Mouse (Mus musculus) liver, embryonic 14.5 days (tissue): Measurements from ENCODE around the gene Tas2r126.

ENCODE experiments used
- CTCF ChIP-seq: IDR thresholded peaks from 2 replicates; pipeline ENCODE4 v1.5.1; 2016; ENCODE audit warnings: antibody characterized with exemption, low read depth, control low read depth
- EP300 ChIP-seq: IDR thresholded peaks from 2 replicates; pipeline ENCODE4 v1.6.1; 2016; ENCODE audit warnings: antibody characterized with exemption, low read depth

GRCm38 (mm10) chr6:42441395-42441794 lies 7.1 kb downstream of the Tas2r126 start:
- TF ChIP-seq CTCF (no peak), EP300 (no peak)
